Mouse (Mus musculus): ENCODE measurements at regions not wholly inside any gene's neighbourhood (a gene's known extent, or its start where the extent isn't known, plus 50 kb on each side); places are given as distances from the start of the nearest gene placed in this dataset.

DNA sequence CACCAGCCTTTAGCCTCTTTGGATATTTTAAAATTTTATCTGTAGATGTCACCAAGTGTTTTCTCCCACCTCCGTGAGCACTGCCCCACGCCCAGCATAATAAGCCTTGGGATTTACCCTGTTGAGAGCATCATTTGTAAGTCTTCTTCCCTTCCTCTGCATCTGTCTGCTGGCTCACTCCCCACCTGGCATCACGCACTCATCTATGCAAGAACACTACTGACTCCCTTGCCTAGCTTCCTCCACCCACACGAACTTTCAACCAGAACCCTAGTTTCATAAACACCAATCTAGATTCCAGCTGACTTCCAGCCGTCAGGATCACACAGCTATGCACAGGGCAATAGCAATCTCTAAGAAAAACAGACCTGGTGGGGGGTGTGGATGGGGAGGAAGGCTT, 311.2 kb upstream of the Cdh4 start:
- no peak for TF ChIP-seq CTCF (IDR thresholded peaks at IDR 0.05; ENCODE audit: low read depth)
- TF ChIP-seq EP300 (optimal IDR thresholded peaks at IDR 0.05), result no peak
